Mouse (Mus musculus): ENCODE measurements around the gene Esrrg.

GRCm38 (mm10) chr1:187742071-187742470 is 133.5 kb downstream of the Esrrg start:
- no peak for TF ChIP-seq CTCF (conservative IDR thresholded peaks at IDR 0.05; ENCODE audit: low read length)
- TF ChIP-seq NANOG (IDR thresholded peaks at IDR 0.05; ENCODE audit: borderline replicate concordance, low read length), result no peak
- no peak for TF ChIP-seq POU5F1 (IDR thresholded peaks at IDR 0.05; ENCODE audit: borderline replicate concordance, low read length)

Measured in E14TG2a.4 (cell line).